Mouse (Mus musculus): ENCODE data around the gene Sp2. TPM values are rescaled to one million over a fixed set of nuclear protein-coding genes. Genes with fewer than 3 reads are reported as not detected.
A peak's percentile ranks its signal among the peaks of the same experiment; 100 is the strongest.

Sp2 gene
- not detected in 2 replicates for polyA plus RNA-seq (2012; ENCODE audit: insufficient read depth, insufficient read length, low replicate concordance, missing spikeins)

DNA sequence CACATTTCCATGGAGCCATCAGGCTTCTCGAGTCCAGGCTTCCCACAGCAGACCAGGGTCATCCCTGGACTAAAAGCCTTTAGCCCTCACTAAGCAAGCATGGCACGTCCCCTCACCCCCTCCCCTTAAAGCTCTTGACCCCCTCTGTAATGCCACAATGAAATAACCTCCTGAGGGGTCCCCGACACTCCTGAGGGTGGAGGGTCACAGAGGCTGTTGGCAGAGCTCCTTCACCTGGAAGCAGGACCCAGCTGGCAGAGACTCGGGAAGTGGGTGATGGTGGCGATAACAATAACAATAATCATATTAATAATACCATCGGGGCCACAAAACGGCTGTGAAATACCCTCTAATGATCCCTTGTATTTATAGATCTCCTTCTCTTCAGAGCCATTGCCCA, at the start of gene Sp2:
Sp2 (minus strand) TSS at position 101 of the 400 bp plus-strand sequence.
- TF ChIP-seq CTCF (IDR thresholded peaks at IDR 0.05; ENCODE audit: insufficient read depth, low read depth, low read length) (no peak), POLR2A (IDR thresholded peaks at IDR 0.05; ENCODE audit: insufficient read depth, low read depth, low read length) (no peak)
- 78% methylated on average over 7 of the region's 7 CpGs for WGBS
- H3K4me1 ChIP-seq (ENCODE audit: control insufficient read depth, insufficient read depth, low read length): peaks cover 6% of the 10 kb centered on the region
- H3K27ac ChIP-seq (ENCODE audit: insufficient read depth, low read depth, low read length): no peak within 1 kb of the TSS
- H3K4me3 ChIP-seq (ENCODE audit: insufficient read depth, low read depth, low read length): no peak within 1 kb of the TSS

GRCm38 (mm10) chr11:97032499-97032898, 49.7 kb upstream of the Sp2 start:
- peaks cover 5% of the 10 kb centered on the region for H3K4me1 ChIP-seq (ENCODE audit: control insufficient read depth, insufficient read depth, low read length)
- 95% methylated on average over 4 of the region's 4 CpGs for WGBS
- TF ChIP-seq CTCF (IDR thresholded peaks at IDR 0.05; ENCODE audit: insufficient read depth, low read depth, low read length) (no peak), POLR2A (IDR thresholded peaks at IDR 0.05; ENCODE audit: insufficient read depth, low read depth, low read length) (no peak)

DNA sequence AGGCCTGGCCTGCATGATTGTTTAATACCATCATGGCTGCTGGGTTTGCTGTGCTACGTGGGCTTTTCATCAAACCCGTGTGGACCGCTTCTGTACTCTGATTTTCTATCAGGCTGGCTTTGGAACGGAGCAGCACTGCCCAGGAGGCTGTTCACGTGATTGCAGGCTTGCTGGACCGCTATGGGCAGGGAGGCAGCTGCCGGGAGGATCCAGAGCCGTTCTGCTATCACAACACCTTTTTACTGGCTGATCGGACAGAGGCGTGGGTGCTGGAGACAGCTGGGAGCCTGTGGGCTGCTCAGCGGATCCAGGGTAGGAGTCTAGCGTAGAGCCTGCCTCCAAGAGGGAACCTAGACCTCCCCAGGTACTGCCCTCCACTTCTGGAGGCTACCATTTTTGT, 49.2 kb upstream of the Sp2 start:
- Histone ChIP-seq H3K4me1 (ENCODE audit: control insufficient read depth, insufficient read depth, low read length) (peaks cover 5% of the 10 kb centered on the region), H3K27ac (ENCODE audit: insufficient read depth, low read depth, low read length) (no peak overlapping the region), H3K4me3 (ENCODE audit: insufficient read depth, low read depth, low read length) (no peak overlapping the region)
- 80% methylated on average over 12 of the region's 12 CpGs for WGBS
- TF ChIP-seq POLR2A (IDR thresholded peaks at IDR 0.05; ENCODE audit: insufficient read depth, low read depth, low read length): no peak
- no peak for TF ChIP-seq CTCF (IDR thresholded peaks at IDR 0.05; ENCODE audit: insufficient read depth, low read depth, low read length)

More at GRCm38 (mm10) chr11:97032499-97032898, 49.7 kb upstream of the Sp2 start:
- Histone ChIP-seq H3K4me3 (ENCODE audit: insufficient read depth, low read depth, low read length) (no peak overlapping the region), H3K27ac (ENCODE audit: insufficient read depth, low read depth, low read length) (no peak overlapping the region)

GRCm38 (mm10) chr11:97030426-97030825, 47.7 kb upstream of the Sp2 start:
- H3K27ac ChIP-seq (ENCODE audit: insufficient read depth, low read depth, low read length): no peak overlapping the region
- TF ChIP-seq CTCF (IDR thresholded peaks at IDR 0.05; ENCODE audit: insufficient read depth, low read depth, low read length) (no peak), POLR2A (IDR thresholded peaks at IDR 0.05; ENCODE audit: insufficient read depth, low read depth, low read length) (no peak)
- peaks cover 10% of the 10 kb centered on the region for H3K4me1 ChIP-seq (ENCODE audit: control insufficient read depth, insufficient read depth, low read length)
- peak overlapping the region; percentile 87 for H3K4me3 ChIP-seq (ENCODE audit: insufficient read depth, low read depth, low read length)
- WGBS: 18% methylated on average over 15 of the region's 15 CpGs

DNA sequence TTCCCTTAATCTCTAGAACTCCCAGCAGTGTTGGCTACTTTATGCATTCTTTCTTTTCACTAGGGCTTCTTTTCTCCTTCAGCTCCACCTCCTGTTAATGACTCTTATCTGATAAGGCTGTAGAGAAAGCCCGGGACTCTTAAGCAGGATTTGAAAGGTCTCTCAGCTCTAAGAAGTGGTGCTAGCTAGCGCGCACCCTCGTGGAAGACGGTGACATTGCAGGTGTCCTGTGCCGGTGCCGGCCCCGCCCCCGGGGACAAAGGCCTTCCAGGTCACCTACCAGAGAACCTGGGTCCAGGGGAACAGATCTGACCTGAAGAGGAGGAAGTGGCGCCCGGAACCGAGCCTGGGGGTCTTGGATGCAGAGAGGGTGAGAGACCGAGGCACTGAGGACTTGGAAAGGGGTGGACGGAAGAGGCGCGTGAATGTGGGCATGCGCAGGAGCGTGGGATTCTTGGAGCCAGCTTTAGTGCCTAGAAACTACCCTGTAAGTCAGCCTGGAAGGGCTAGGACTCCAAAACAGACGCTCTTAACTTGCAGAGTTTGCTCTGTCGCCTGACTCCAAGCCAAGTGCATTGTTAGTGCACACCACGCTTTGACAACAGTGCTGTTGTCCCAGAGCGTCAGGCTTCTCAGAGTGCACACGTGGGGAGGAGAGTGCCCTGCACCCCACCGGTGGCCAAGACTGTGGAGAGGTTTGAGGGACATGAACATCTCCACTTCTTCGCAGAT, 47.1 kb upstream of the Sp2 start, which contains the start of gene Scrn2:
Scrn2 (plus strand) TSS at position 253 of the 732 bp plus-strand sequence.
- Histone ChIP-seq H3K4me3 (ENCODE audit: insufficient read depth, low read depth, low read length) (peak within 1 kb of the TSS; percentile 87), H3K4me1 (ENCODE audit: control insufficient read depth, insufficient read depth, low read length) (peaks cover 10% of the 10 kb centered on the region), H3K27ac (ENCODE audit: insufficient read depth, low read depth, low read length) (no peak within 1 kb of the TSS)
- TF ChIP-seq POLR2A (IDR thresholded peaks at IDR 0.05; ENCODE audit: insufficient read depth, low read depth, low read length) (no peak), CTCF (IDR thresholded peaks at IDR 0.05; ENCODE audit: insufficient read depth, low read depth, low read length) (peak; percentile 97)
- 1% methylated on average over 25 of the region's 25 CpGs for WGBS

DNA sequence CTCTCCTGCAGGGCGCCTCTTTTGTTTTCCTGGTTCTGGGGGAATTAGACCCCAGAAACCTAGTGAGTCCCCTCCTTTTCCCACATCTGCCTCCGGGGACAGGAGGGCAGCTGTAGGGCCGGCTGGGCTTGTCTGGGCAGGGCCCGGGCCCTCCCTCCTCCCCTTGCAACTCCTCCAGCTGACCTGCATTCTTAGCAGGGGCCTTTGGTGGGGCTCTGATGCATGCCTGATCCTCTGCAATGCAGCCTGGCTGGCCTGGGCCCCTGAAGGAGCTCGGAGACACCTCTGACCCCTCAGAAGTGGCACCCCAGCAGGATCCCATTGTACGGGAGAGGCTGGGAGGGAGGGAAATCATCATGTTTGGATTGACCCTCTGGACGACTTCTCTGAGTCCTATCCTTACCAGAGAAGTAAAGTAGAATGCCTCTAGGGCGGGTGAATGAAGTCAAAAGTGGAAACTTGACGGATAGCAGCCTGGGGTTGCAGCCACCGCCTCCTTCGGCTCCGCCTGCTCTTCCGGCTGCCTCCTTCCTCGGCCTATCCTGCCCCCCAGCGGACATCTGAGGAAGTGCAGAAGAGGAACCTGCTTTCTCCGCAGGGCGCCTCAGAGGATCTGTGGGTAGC, 43.1 kb upstream of the Sp2 start:
- peak overlapping the region; percentile 9; the same call in 1 of the 2 replicates for H3K4me3 ChIP-seq (ENCODE audit: insufficient read depth, low read depth, low read length)
- TF ChIP-seq POLR2A (IDR thresholded peaks at IDR 0.05; ENCODE audit: insufficient read depth, low read depth, low read length): no peak
- TF ChIP-seq CTCF (IDR thresholded peaks at IDR 0.05; ENCODE audit: insufficient read depth, low read depth, low read length): peak; percentile 94
- WGBS: 7% methylated on average over 17 of the region's 17 CpGs
- peaks cover 25% of the 10 kb centered on the region for H3K4me1 ChIP-seq (ENCODE audit: control insufficient read depth, insufficient read depth, low read length)
- no peak overlapping the region for H3K27ac ChIP-seq (ENCODE audit: insufficient read depth, low read depth, low read length)

GRCm38 (mm10) chr11:97024977-97025376, 42.2 kb upstream of the Sp2 start:
- Histone ChIP-seq H3K4me1 (ENCODE audit: control insufficient read depth, insufficient read depth, low read length) (peaks cover 20% of the 10 kb centered on the region), H3K4me3 (ENCODE audit: insufficient read depth, low read depth, low read length) (no peak overlapping the region), H3K27ac (ENCODE audit: insufficient read depth, low read depth, low read length) (no peak overlapping the region)
- WGBS: 75% methylated on average over 10 of the region's 10 CpGs
- TF ChIP-seq CTCF (IDR thresholded peaks at IDR 0.05; ENCODE audit: insufficient read depth, low read depth, low read length) (no peak), POLR2A (IDR thresholded peaks at IDR 0.05; ENCODE audit: insufficient read depth, low read depth, low read length) (no peak)

DNA sequence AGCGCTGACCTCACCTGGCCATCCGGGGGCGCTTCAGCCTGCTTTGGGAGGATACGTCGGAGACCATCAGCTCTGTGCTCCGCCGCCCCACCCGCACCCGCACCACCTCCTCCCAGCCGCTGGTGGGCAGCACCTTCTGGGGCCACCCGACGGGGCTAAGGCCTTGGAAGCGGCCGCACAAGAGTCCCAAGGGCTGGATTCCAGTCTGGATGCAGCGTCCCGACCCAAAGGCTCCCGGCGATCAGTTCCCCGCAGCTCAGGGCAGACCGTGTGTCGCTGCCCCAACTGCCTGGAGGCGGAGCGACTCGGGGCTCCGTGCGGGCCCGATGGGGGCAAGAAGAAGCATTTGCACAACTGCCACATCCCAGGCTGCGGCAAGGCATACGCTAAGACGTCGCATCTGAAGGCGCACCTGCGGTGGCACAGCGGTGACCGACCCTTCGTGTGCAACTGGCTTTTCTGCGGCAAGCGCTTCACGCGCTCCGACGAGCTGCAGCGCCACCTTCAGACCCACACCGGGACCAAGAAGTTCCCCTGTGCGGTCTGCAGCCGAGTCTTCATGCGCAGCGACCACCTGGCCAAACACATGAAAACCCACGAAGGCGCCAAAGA, 39.2 kb upstream of the Sp2 start:
- TF ChIP-seq POLR2A (IDR thresholded peaks at IDR 0.05; ENCODE audit: insufficient read depth, low read depth, low read length) (no peak), CTCF (IDR thresholded peaks at IDR 0.05; ENCODE audit: insufficient read depth, low read depth, low read length) (peak; percentile 38)
- no peak overlapping the region for H3K27ac ChIP-seq (ENCODE audit: insufficient read depth, low read depth, low read length)
- under 1% methylated on average over 50 of the region's 50 CpGs for WGBS
- H3K4me1 ChIP-seq (ENCODE audit: control insufficient read depth, insufficient read depth, low read length): peaks cover 24% of the 10 kb centered on the region
- H3K4me3 ChIP-seq (ENCODE audit: insufficient read depth, low read depth, low read length): peak overlapping the region; percentile 53
